Mouse (Mus musculus) MEL (cell line): ENCODE measurements around the gene Cdh24. TPM values are rescaled to one million over a fixed set of nuclear protein-coding genes. Genes with fewer than 3 reads are reported as not detected.

Experiments
- DNase-seq: peaks from one replicate; pipeline ENCODE4 v3.0.0; 2011; ENCODE audit warnings: low read depth, low spot score
- H3K27ac ChIP-seq: 2 replicates; pipeline ENCODE4 v1.5.1; 2012; ENCODE audit warnings: low read depth, mild to moderate bottlenecking, control low read depth, low read length, moderate library complexity; ENCODE audit not compliant: control insufficient read depth
- H3K27me3 ChIP-seq, 2 experiments: fragments of 150-350 bp in 1 of 2; sonication (generic) in 1 of 2; 2 replicates each; pipeline ENCODE4 v1.6.1; 2012; ENCODE audit warnings: low read length in 2 of 2, mild to moderate bottlenecking in 2 of 2, improper control_type of control experiment in 1 of 2, moderate library complexity in 1 of 2; ENCODE audit not compliant: insufficient read depth in 2 of 2, control insufficient read depth in 1 of 2
- H3K36me3 ChIP-seq, 2 experiments: 2 replicates each; pipeline ENCODE4 v1.6.1; 2012 to 2014; ENCODE audit warnings: low read length in 2 of 2, improper control_type of control experiment in 1 of 2, inconsistent platforms in 1 of 2, mild to moderate bottlenecking in 1 of 2; ENCODE audit not compliant: insufficient read depth in 2 of 2, control insufficient read depth in 1 of 2
- H3K4me1 ChIP-seq, 2 experiments: fragments of 150-350 bp in 1 of 2; sonication (generic) in 1 of 2; 2 replicates each; pipeline ENCODE4 v1.6.1; 2012; ENCODE audit warnings: low read length in 2 of 2, improper control_type of control experiment in 1 of 2, mild to moderate bottlenecking in 1 of 2; ENCODE audit not compliant: insufficient read depth in 2 of 2, control insufficient read depth in 1 of 2
- H3K4me3 ChIP-seq, 2 experiments: fragments of 150-350 bp in 1 of 2; sonication (generic) in 1 of 2; 2 replicates each; pipeline ENCODE4 v1.5.1; 2012; ENCODE audit warnings: low read depth in 2 of 2, low read length in 2 of 2, mild to moderate bottlenecking in 2 of 2, moderate library complexity in 2 of 2, control low read depth in 1 of 2, improper control_type of control experiment in 1 of 2; ENCODE audit not compliant: control insufficient read depth in 1 of 2, insufficient read depth in 1 of 2
- H3K79me2 ChIP-seq: 2 replicates; pipeline ENCODE4 v1.6.1; 2012; ENCODE audit warnings: mild to moderate bottlenecking, low read length, moderate library complexity; ENCODE audit not compliant: control insufficient read depth, poor library complexity, insufficient read depth
- H3K9ac ChIP-seq: 2 replicates; pipeline ENCODE4 v1.6.1; 2012; ENCODE audit warnings: low read depth, mild to moderate bottlenecking, control low read depth, low read length, moderate library complexity; ENCODE audit not compliant: control insufficient read depth, poor library complexity, severe bottlenecking
- H3K9me3 ChIP-seq: fragments of 150-350 bp; sonication (generic); replicated peaks from 2 replicates; pipeline ENCODE4 v1.6.1; 2012; ENCODE audit warnings: mild to moderate bottlenecking, low read length, improper control_type of control experiment, moderate library complexity; ENCODE audit not compliant: insufficient read depth
- CHD1 ChIP-seq: IDR thresholded peaks from 2 replicates; pipeline ENCODE4 v1.6.1; 2012; ENCODE audit warnings: low read depth, mild to moderate bottlenecking, inconsistent platforms, low read length, improper control_type of control experiment
- CTCF ChIP-seq, 3 experiments: IDR thresholded peaks in 2 of 3; conservative IDR thresholded peaks in 1 of 3; 2 replicates each; pipeline ENCODE4 v1.5.1; 2011 to 2012; ENCODE audit warnings: low read length in 3 of 3, low read depth in 2 of 3, mild to moderate bottlenecking in 2 of 3, improper control_type of control experiment in 1 of 3, inconsistent platforms in 1 of 3, mixed read lengths in 1 of 3, moderate library complexity in 1 of 3; ENCODE audit not compliant: control insufficient read depth in 1 of 3, insufficient read depth in 1 of 3, poor library complexity in 1 of 3, severe bottlenecking in 1 of 3
- E2F4 ChIP-seq: IDR thresholded peaks from 2 replicates; pipeline ENCODE4 v1.6.1; 2011; ENCODE audit warnings: low read depth, low read length, improper control_type of control experiment, borderline replicate concordance
- ETS1 ChIP-seq: IDR thresholded peaks from 2 replicates; pipeline ENCODE4 v1.6.1; 2012; ENCODE audit warnings: low read depth, mild to moderate bottlenecking, inconsistent platforms, low read length, improper control_type of control experiment, moderate library complexity
- GABPA ChIP-seq: IDR thresholded peaks from 2 replicates; pipeline ENCODE4 v1.6.1; 2012; ENCODE audit warnings: low read depth, mild to moderate bottlenecking, inconsistent platforms, low read length, improper control_type of control experiment, moderate library complexity
- GATA1 ChIP-seq: IDR thresholded peaks from 2 replicates; pipeline ENCODE4 v1.6.1; 2011; ENCODE audit warnings: low read depth, low read length, improper control_type of control experiment
- MAFK ChIP-seq: IDR thresholded peaks from 2 replicates; pipeline ENCODE4 v1.6.1; 2011; ENCODE audit warnings: low read depth, mild to moderate bottlenecking, low read length, improper control_type of control experiment, borderline replicate concordance
- MXI1 ChIP-seq: IDR thresholded peaks from 2 replicates; pipeline ENCODE4 v1.6.1; 2011; ENCODE audit warnings: mild to moderate bottlenecking, low read depth, low read length, improper control_type of control experiment
- MYB ChIP-seq: IDR thresholded peaks from 2 replicates; pipeline ENCODE4 v1.6.1; 2011; ENCODE audit warnings: mild to moderate bottlenecking, low read depth, low read length, improper control_type of control experiment
- NRF1 ChIP-seq: IDR thresholded peaks from 2 replicates; pipeline ENCODE4 v1.6.1; 2014; ENCODE audit warnings: low read depth, mild to moderate bottlenecking, inconsistent platforms, low read length, improper control_type of control experiment, moderate library complexity; ENCODE audit not compliant: poor library complexity, insufficient read depth, severe bottlenecking
- SIN3A ChIP-seq: IDR thresholded peaks from 2 replicates; pipeline ENCODE4 v1.6.1; 2012; ENCODE audit warnings: low read length, improper control_type of control experiment, inconsistent platforms
- SMC3 ChIP-seq: IDR thresholded peaks from 2 replicates; pipeline ENCODE4 v1.6.1; 2011; ENCODE audit warnings: low read depth, low read length, improper control_type of control experiment
- TAL1 ChIP-seq: IDR thresholded peaks from 2 replicates; pipeline ENCODE4 v1.6.1; 2012; ENCODE audit warnings: mild to moderate bottlenecking, inconsistent platforms, low read length, moderate library complexity, mixed read lengths
- TBP ChIP-seq: IDR thresholded peaks from 2 replicates; pipeline ENCODE4 v1.8.0; 2011; ENCODE audit warnings: low read depth, low read length, improper control_type of control experiment
- TCF12 ChIP-seq: IDR thresholded peaks from 2 replicates; pipeline ENCODE4 v1.6.1; 2014; ENCODE audit warnings: low read depth, mild to moderate bottlenecking, inconsistent platforms, low read length, improper control_type of control experiment, moderate library complexity
- UBTF ChIP-seq: IDR thresholded peaks from 2 replicates; pipeline ENCODE4 v1.6.1; 2012; ENCODE audit warnings: low read depth, mild to moderate bottlenecking, inconsistent platforms, low read length, improper control_type of control experiment, moderate library complexity, borderline replicate concordance; ENCODE audit not compliant: insufficient read depth
- USF2 ChIP-seq, 2 experiments: IDR thresholded peaks; 2 replicates each; pipeline ENCODE4 v1.6.1; 2011 to 2012; ENCODE audit warnings: improper control_type of control experiment in 2 of 2, low read length in 2 of 2, borderline replicate concordance in 1 of 2, inconsistent platforms in 1 of 2, low read depth in 1 of 2, mild to moderate bottlenecking in 1 of 2; ENCODE audit not compliant: insufficient read depth in 1 of 2
- ZC3H11A ChIP-seq: IDR thresholded peaks from 2 replicates; pipeline ENCODE4 v1.6.1; 2012; ENCODE audit warnings: low read depth, mild to moderate bottlenecking, inconsistent platforms, low read length, improper control_type of control experiment
- ZNF384 ChIP-seq: IDR thresholded peaks from 2 replicates; pipeline ENCODE4 v1.6.1; 2012; ENCODE audit warnings: low read depth, mild to moderate bottlenecking, inconsistent platforms, low read length, improper control_type of control experiment
- polyA plus RNA-seq, 2 experiments: library from polyadenylated mRNA; stranded (reverse) in 1 of 2; unstranded in 1 of 2; fragments of >175 nt in 1 of 2; fragments of >200 nt in 1 of 2; gene quantifications; 2 replicates each; pipeline versions ENCODE4 v1.2.1 to v1.2.4; 2012; ENCODE audit warnings: low replicate concordance in 2 of 2, low read depth in 1 of 2; ENCODE audit not compliant: insufficient read length in 2 of 2, insufficient read depth in 1 of 2, missing spikeins in 1 of 2
- total RNA-seq: library from RNA; depleted of rRNA; stranded (reverse); fragments of 300-350 nt; gene quantifications from 2 replicates; pipeline ENCODE4 v1.2.3, GENCODE M21; 2012

Cdh24 gene
- total and polyA plus RNA-seq, 3 experiments: 0.89 to 5.8 TPM; not detected in 1

GRCm38 (mm10) chr14:54605752-54606321 lies 35.3 kb downstream of the Cdh24 start, which contains the start of gene 4931414P19Rik (continued):
- no peak for TF ChIP-seq TAL1
- peak; percentile 42; the same call in 1 of the 2 replicates for TF ChIP-seq ZNF384
- TF ChIP-seq GATA1: no peak
- TF ChIP-seq USF2 (IDR thresholded peaks at IDR 0.05; ENCODE audit: borderline replicate concordance in 1 of 2, insufficient read depth in 1 of 2, low read depth in 1 of 2, low read length in 2 of 2): no peak
- TF ChIP-seq NRF1: no peak
- TF ChIP-seq SIN3A: peak; percentile 64; the same call in 1 of the 2 replicates
- no peak for TF ChIP-seq MYB
- no peak for TF ChIP-seq GABPA
- no peak for TF ChIP-seq E2F4
- no peak for TF ChIP-seq UBTF
- TF ChIP-seq CTCF (IDR thresholded peaks at IDR 0.05 in 2 of 3, conservative IDR thresholded peaks at IDR 0.05 in 1 of 3; ENCODE audit: control insufficient read depth in 1 of 3, insufficient read depth in 1 of 3, low read depth in 2 of 3, low read length in 3 of 3, poor library complexity in 1 of 3, severe bottlenecking in 1 of 3): no peak
- no peak for TF ChIP-seq MXI1
- TF ChIP-seq MAFK: no peak
- TF ChIP-seq SMC3: no peak
- TF ChIP-seq TBP: 0 out of 2 replicates have a peak, but pooled peaks have one; percentile 32
- no peak for TF ChIP-seq ZC3H11A
- TF ChIP-seq TCF12: no peak; the same call in 1 of the 2 replicates
- no peak for TF ChIP-seq ETS1

- H3K27me3 ChIP-seq: no peaks in the 10 kb centered on the region
- peaks cover 7 to 25% of the 10 kb centered on the region in 2 experiments for H3K4me1 ChIP-seq
- peaks cover 0 to 27% of the 10 kb centered on the region in 2 experiments; a peak in 2 of 4 replicates for H3K36me3 ChIP-seq
- no peaks in the 10 kb centered on the region for H3K9me3 ChIP-seq
- TF ChIP-seq CHD1 (peak; percentile 56; the same call in 1 of the 2 replicates), NRF1 (no peak)
- DNase-seq: no peak
- H3K9ac ChIP-seq: peak overlapping the region; percentile 62
- peak overlapping the region; percentile 83 for H3K27ac ChIP-seq
- peak overlapping the region; percentile 47 to 50 for H3K4me3 ChIP-seq
- H3K79me2 ChIP-seq: peaks cover 3% of the 10 kb centered on the region; the same call in 1 of the 2 replicates
Measured at GRCm38 (mm10) chr14:54603686-54604085, 37.5 kb downstream of the Cdh24 start.
